Mouse (Mus musculus): ENCODE measurements around the gene Xab2.
"Not testable (repeated sequence)": the region's sequence is repeated elsewhere in the genome, so short reads cannot be mapped to it uniquely, and the experiment has no call there.

Xab2 gene

DNA sequence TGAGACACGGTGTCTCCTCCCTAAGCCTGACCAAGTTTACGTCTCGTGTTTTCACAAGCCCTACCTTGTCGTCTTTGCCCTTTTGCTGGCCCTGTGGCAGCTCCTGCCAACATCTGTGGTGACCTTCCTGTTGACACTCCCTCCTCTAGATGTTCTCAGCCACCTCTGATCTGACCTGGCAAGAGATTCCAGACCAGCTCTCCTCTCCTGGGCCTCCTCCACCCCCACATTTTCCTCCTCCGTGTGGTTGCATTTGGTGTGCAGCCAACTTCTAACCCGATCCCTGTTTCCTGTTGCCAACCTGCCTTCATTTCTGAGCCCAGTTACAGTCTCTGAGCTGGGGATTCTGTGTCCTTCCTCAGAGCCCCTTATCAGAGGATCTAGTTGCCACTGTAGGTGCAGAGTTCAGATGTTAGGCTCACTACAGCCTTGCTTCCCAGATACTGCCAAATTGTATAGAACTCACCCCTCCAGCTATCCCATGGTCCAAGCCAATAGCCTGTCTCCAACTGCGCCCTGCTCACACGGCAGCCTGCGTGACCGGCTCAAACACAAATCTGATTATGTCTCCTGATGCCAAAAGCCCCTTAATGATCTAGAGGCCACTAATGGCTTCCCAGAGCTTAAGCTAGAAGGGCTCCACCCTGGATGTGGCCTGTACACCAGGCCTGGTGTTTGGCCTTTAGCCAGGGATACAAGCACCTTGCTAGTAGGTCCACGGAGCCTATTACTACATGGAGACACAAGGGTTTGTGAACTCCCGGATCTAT is 11.9 kb downstream of the Xab2 start:
- no peak for DNase-seq

DNA sequence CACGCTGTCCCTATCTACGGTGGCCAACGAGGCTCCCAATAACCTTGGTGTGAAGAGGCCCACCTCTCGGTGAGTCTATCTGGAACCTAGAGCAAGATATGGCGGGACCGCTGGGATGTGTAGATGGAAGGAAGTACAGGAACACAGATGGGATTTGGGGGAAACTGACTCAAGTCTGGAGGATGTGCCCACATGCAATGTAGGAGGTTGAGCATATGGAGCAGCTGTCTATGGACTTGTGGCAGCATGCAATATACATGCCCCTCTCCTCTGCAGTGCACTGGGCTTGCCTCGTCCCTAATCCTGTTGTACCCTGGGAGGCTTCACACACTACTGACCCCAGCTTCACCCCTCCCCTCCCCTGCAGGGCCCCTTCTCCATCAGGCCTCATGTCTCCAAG is 13.3 kb downstream of the Xab2 start:
- no peak for DNase-seq

DNA sequence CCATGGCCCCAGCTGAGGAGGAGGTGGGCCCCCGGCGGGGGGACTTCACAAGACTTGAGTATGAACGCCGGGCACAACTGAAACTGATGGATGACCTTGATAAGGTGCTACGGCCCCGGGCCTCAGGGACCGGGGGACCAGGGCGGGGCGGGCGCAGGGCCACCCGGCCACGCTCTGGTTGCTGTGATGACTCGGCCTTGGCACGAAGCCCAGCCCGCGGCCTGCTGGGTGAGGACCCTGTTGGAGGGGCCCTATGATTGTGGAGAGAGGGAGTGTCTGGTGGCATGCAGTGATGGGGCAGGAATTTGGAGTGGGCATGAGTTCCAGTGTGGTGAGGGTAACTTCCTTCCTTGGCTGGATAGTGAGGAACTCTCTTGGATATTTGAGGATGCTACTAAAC is 14.5 kb downstream of the Xab2 start:
- no peak for DNase-seq

DNA sequence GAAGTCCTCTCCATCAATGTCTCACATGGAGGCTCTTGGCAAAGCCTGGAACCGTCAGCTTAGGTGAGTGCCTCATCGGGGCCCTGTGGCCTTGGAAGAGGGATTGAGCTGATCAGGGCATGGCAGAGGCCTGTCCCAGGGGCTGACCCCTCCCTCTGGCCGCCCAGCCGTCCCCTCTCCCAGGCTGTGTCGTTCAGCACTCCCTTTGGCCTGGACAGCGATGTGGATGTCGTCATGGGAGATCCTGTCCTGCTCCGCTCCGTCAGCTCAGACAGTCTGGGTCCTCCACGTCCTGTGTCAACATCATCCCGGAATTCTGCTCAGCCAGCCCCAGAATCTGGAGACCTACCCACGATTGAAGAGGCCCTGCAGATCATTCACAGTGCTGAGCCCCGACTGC is 17.7 kb downstream of the Xab2 start:
- no peak for DNase-seq

DNA sequence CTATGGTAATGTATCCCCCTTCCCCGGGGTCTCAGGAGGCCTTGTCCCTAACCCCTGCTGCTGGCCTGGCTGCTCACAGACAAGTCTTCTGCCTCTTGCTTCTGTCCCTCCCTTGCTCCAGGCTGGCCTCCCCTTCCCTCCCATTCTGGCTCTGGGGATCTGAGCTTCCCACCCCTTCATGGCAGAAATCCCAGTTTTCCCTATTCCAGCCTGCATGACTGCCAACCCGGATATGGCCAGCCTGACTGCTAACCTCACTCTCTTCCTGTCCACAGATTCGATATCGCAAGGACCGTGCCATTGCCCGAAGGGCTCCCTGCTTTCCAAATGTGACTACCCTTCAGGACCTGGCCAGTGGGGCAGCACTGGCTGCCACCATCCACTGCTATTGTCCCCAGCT is 20.7 kb downstream of the Xab2 start:
- DNase-seq, result no peak

DNA sequence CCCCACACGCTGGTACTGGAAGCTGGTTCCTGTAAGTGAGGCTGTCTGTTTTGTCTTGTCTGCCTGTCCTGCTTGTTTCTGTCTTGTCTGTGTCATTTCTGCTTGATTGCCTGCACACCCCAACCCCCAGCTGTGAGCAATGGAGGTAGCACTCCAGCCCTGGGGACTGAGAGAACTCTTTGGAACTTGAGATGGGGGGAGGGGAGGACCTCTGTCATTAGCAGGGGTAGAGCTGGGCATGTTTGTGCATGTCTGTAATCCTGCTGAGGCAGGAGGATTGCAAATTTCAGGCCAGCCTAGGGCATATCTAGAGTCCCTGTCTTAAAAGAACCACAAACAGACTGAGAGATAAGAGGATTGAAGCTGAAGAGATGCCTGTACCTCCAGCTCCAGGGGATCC is 21.9 kb downstream of the Xab2 start:
- no peak for DNase-seq

DNA sequence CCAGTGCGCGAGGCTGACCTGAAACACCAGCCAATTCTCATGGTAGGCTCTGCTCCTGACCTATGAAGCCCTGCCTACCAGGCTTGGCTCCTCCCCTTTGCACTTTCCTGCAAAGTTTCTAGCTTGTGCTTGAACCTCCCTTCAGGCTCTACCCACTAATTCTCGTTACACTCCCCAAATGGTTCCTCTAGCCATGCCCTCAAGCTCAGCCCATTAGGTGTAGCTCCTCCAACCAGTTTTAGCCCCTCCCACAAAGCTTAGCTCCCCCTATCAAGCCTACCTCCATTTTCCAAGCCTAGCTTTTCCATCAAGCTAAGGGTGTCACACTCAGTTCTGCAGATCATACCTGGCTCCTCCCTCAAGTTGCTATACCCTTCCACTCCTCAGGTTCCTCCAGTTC is 23.1 kb downstream of the Xab2 start:
- DNase-seq, result no peak

DNA sequence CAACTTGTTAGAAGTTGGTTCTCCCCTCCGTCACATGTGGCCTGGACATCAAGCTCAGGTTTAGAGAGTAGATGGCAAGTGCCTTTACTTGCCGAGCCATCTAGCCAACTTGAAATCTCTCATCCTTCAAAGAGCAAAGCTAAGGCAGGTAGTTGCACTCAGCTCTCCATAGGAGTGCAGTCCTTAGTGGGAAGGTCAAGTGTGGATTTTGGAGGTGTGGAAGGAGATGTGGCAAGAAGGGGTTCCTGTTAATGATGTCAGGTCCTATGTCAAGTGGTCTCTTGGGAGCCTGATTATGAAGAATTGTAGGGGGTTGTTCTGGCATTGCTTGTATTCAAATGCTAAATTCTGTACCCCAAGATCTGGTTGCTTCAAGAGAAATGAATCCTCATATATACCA is 26.6 kb downstream of the Xab2 start:
- no peak for DNase-seq

DNA sequence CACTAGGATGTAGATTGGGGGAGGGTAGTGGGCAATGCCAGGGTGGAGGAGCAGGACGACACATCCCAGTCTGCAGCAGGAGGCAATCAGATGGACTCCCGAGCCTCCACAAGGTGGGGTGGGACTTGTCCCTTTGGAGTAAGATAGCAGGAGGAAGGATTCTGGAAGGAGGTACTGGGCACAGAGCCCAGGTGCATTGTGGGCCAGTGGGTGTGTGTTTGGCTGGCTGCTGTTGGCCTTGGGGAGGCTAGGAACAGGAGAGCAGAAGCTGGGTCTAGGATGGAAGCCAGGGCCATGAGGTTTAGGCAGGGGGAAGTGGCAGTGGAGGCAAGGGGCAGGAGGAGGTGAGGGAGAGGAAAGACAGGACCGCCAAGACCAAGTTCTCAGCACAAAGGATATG is 27.6 kb downstream of the Xab2 start:
- no peak for DNase-seq

DNA sequence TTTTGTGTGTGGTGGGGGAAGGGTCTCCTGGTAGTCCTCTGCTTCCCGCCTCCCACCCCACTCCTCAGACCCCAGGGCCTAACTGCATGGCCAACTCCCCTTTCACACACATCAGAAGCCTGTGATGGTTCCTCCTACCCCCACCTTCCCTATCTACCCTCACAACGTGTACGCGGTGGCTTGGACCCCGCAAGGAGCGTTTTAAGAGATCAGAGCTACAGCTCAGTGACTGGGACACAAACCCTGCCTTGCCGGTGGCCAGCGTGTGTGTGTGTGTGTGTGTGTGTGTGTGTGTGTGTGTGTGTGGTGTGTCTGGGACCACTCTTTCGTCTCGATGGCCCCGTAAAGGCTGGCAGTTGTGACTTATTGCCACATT is 32.9 kb downstream of the Xab2 start:
- DNase-seq, result no peak

DNA sequence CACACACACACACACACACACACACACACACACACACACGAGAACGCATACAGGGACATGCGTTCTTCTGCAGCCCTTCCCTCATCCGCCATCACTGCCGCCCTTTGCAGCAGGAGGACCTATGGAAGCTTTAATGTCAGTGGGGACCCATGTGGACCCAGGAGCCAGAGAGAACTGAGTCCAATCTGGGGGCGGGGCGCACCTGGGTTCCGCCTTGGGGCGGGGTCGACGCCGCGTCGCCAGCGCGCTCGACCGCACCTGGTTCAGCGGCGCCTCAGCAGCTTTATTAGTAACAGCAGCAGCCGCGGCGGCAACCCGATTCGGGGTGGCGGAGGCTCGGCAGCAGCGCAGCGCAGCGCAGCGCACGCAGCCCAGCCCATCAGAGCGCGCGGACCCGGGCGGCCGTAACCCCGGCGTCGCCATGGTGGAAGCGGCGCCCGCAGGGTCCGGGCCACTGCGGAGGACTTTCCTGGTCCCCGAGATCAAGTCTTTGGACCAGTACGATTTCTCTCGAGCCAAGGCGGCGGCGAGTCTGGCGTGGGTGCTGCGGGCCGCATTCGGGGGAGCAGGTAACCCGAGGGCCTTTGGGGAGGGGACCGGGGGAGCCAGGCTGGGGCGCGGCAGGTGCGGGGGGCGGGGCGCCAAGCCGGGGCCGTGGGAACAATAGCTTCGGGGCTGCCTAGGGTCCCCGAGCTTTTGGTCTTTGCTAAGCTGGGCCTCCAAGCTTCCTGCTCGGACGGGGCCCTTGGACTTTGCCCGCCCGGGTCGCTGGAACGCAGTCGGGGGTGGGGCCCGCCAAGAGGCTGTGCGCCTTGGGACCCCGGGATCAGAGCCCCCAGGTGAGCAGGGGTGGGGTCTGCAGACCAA is 33.5 kb downstream of the Xab2 start:
- peak in 1 of 2 experiments; percentile 14 for DNase-seq

DNA sequence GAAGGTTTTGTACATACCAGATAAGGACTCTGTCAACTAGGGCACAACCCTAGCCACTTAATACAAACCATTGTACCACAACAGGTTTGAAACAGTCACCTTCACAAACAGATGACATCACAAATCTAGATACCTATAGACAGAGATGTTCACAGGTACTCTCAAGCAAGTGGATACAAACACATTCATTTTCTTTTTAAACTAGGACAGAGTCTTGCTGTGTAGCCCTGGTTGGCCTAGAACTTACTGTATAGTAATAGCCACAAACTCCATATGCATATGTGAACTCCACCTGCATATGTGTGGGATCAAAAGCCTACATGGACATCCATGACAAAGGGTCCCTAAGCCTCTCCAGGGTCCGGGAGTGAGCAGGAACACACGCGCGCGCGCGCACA is 34.1 kb downstream of the Xab2 start, which contains the start of gene Camsap3:
TSS of gene Camsap3 (plus strand) at position 301 of the 398 bp plus-strand sequence.
- DNase-seq, result no peak

DNA sequence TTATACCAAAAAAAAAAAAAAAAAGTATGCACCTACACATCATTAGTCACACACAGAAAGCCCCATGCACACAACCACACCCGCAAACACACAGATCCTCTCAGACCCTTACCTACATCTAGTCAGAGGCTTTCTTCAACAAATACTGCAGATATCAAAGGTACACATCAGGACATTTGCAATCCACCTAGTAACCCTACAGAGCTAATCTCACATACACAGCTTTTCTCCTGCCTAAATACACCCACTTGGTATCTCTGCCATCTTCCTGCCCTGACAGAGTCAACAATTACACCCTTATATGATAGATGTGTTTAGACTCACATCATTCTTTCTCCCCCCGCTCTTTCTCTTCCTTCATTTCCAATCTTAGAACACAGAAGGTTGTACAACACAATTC is 34.7 kb downstream of the Xab2 start:
- DNase-seq, result no peak

DNA sequence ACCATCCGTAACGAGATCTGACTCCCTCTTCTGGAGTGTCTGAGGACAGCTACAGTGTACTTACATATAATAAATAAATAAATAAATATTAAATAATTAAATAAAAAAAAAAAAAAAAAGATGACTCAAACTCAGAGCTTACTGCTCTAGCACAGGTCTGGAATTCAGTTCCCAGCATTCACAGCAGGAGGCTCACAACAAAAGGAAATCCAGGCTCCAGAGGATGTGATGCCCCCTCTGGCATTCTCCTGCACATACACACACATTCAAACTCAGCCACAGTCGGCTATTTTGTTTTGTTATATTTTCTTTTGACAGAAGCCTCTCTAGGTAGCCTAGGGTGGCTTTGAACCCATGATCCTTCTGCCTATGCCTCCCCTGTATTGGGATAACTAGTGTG is 39.2 kb downstream of the Xab2 start:
- not testable (repeated sequence) for DNase-seq

DNA sequence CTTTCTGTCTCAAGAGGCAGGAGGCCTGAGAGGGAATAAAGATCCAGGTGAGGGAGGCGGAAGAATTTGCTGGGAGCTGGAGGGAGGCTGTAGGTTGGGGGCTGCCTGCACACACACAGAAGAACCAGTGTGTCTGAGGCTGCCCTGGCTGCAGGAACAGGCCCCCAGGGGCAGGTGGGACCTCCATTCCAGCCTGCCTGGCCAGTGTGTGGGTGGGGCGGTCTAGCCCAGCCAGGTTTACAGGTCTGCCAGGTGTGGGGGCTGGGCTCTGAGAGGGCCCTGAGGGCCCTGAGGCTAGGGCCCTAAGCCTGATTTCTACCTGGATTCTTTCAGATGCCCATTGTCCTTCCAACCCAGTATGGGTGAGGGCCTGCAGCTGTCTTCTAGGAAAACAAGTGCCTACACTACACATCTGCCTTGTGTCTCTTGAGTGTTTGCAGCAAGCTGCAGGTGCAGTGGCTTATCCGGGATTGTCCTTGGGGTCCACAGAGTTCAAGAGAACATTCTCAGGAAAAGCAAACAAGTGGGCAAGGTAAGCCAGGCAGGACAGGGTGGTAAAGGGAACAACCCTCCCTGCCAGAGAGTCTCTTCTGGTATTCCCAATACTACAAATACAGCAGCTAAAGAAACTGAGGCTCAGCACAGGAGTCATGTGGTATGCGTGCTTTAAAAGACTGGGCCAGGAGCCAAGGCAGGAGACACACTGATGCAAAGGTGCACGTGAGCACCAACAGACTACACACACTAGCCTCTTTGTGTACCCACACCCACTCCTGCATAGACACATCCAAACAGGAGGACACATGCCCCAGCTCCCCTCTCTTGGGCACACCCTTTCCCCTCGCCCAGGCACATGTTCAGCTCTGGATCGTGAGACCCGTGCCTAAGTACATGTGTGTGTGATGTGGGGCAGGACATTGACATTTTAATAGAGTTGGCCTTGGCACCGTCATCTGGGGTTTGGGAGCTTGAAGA is 41.4 kb downstream of the Xab2 start:
- DNase-seq, result no peak

DNA sequence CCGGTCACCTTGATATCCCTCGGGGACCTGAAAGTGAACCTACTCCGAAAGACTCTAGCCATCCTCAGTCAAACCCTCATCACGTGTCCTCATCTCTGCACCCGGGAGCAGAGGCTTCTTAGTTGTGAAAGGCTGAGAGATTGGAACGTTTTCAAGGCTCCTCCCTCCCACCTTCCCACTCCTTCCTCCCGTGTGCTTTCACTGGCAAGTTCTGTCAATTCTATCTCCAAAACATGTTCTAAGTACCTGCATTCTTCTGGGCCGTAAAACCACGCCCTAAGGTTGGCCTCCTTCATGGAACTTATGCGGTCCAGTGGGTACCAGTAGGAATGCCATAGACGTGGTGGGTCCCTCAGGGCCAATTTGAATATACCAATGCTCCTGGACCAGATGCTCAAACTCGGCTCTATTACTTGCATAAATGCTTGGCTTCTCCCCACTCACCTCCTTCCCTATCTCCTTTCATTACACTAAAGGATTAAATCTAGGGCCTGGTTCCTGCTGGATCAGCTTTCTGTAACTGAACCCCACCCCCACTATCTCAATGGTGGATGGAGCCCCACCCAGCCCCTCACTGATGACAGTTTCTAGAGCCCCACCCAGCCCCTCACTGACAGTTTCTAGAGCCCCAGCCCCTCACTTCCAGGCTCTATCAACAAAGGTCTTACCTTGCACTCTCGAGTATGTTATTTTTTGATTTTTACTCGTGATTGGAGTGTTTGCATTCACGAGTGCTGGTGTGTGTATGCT is 44.7 kb downstream of the Xab2 start:
- DNase-seq, result no peak

DNA sequence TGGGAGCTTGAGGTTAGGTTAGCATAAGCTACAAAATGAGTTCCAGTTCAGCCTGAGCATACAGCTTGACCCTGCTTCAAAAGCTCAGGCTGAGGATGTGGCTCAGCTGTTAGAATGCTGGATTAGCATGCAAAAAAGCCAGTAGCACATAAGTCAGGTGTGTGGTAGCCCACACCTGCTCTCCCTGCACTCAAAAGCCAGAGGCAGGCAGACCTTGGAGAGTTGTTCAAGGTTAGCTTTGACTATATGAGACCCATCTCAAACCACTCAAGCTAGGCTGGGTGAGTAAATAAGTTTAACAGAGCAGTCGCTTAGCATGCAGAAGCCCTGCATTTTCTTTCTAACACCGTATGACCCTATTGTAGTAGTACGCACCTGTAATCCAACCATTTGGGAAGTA is 46.6 kb downstream of the Xab2 start:
- no peak for DNase-seq

DNA sequence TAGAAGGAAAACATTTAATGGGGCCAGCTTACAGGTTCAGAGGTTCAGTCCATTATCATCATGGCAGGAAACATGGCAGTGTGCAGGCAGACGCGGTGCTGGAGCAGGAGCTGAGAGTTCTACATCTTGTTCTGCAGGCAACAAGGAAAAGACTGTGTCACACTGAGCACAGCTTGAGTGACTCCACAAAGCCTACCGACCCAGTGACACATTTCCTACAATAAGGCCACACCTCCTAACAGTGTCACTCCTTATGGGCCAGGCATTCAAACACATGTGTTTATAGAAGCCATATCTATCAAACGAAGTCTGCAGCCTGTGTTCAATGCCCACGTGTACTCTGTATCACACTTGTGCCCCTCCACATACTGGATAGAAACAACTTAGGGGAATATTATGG is 51.3 kb downstream of the Xab2 start:
- DNase-seq, result no peak

DNA sequence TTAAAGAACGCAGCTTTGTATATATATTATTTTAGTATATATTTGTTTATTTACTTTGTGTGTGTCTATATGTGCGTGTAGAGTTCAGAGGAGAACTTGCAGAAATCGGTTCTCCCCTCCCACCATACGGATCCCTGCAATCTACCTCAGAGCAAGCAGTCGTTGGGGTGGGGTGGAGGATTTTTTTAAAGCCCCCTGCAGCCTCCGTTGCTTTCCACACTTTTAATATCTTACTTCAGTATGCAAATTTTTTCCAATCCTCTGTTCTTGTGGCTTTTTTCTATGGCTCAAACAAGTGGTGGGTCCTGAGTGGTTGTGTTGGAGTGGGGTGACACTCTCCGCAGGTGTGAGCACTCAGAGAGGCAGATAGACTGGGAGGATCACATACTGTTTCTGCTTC is 52.7 kb downstream of the Xab2 start:
- no peak for DNase-seq

DNA sequence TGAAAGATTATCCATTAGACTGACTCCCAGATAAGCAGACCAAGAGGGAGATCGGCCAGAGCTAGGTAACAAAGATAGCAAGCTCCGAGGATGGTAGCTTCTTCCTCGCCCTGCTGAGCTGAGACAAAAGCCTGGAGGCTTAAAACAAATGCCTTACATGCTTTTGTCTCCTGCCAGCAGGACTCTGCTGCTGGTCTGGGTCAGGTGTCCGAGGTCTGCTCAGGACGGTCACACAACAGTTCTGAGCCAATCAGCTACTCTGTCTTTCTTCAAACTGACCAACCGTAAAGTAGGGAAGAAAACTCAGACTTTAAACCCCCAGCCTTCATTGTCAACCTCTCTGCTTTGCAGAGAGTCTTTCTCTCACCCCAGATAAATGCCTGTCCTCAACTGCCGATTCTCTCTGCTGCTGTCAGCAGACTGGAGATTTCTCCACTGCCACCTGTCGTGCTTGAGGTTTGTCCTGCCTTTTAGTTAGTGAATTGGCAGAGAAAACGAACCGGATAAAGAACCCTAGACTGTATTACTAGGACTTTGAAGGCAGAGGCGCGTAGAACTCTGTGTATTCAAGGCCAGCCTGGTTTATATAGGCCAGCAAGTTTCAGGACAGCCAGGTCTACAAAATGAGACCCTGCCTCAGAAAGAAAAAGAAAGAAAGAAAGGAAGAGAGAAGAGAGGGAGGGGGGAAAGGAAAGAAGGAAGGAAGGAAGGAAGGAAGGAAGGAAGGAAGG is 53.3 kb downstream of the Xab2 start, which contains the start of gene C330021F23Rik:
TSS of gene C330021F23Rik (plus strand) at position 350 of the 731 bp plus-strand sequence.
- DNase-seq, result no peak

Data from spleen, adult 18-20 months (tissue).